Mouse (Mus musculus): ENCODE measurements at regions not wholly inside any gene's neighbourhood (a gene's known extent, or its start where the extent isn't known, plus 50 kb on each side); places are given as distances from the start of the nearest gene placed in this dataset.

DNA sequence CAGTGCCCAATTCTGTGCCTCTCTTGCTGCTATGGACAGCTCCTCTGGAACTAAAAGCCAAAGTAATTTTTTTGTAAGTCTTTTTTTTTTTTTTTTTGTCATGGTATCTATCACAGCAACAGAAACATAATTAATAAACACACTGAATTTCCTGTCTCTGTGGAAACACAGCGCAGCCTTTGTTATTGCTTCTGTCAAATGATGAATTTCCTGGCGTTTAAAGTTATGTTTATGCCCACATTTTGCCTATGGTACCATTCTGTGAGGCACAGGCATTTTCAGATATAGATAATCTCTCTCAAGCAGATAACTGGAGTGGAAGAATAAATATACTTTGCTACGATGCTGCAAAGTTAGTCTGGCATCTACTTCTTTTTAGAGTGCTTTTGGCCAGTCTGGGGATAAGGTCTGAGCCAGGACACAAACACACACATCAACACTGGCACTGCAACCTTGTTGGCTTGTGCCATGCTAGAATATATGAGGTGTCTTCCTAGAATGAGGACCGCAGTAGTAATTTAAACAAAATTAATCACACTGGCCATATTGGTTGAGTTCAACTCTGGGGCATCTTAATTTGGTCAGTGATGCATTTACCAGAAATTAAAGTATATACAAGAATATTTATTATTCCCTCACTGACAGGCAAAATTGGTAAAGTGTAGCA is 227.9 kb upstream of the Gk2 start:
- TF ChIP-seq CTCF (IDR thresholded peaks at IDR 0.05; ENCODE audit: low read depth) (no peak), EP300 (IDR thresholded peaks at IDR 0.05; ENCODE audit: low read depth) (no peak)

Data from liver, embryonic 14.5 days (tissue).